Mouse (Mus musculus): ENCODE measurements around the gene Cat.

- TF ChIP-seq CTCF (IDR thresholded peaks at IDR 0.05; ENCODE audit: borderline replicate concordance, extremely low read depth, insufficient read depth, insufficient read length) (no peak), POLR2A (IDR thresholded peaks at IDR 0.05; ENCODE audit: borderline replicate concordance, extremely low read depth, insufficient read depth, insufficient read length, poor library complexity, severe bottlenecking) (no peak)
Observed at GRCm38 (mm10) chr2:103457628-103458027, 27.3 kb downstream of the Cat start.

Measured in brain, embryonic 14.5 days (tissue).